Mouse (Mus musculus): ENCODE results near the gene Pde1c. TPM values are rescaled to one million over a fixed set of nuclear protein-coding genes. Genes with fewer than 3 reads are reported as not detected.

Pde1c gene
- total RNA-seq, 1 experiment from 2014 or later, result 0.18 TPM

DNA sequence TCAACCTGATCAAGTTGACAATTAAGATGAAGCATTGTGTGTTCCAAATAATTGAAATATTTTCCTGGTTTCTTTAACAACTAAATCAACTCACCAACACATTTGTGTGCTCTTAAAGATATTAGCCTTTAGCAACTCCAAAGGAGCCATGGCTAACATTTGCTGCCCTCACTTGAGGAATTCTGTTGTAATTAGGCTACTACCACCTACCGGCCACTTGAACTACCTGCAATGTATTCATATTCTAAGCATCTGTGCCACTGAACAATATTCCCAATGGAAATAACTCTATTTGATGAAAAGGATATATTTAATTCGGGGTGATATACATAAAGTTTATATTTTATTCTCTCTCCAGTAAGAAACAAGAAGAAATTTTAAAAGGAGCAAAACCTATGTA, 121.0 kb downstream of the Pde1c start:
- DNase-seq, result no peak

DNA sequence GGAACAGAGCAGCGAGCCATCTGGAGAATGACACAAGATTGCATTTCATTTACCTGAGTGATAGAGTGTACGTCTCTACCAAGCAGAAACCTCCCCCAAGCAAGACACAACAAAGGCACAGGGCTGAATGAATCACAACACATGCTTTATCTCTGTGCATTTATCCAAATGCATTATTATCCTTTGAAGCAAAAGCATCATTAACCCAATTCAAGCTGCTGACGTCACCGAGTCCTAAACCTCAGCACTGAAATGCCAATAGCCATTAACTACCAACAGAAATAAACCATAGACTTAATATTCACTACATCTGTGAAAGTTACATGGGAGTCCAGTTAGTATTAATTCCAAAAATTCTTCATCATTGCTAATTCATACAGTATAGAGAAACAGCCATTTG, 127.4 kb downstream of the Pde1c start:
- no peak for DNase-seq

GRCm38 (mm10) chr6:56425846-56426245, 143.1 kb downstream of the Pde1c start:
- no peak for DNase-seq

- DNase-seq, result no peak
Measured at GRCm38 (mm10) chr6:56422866-56423265, 146.0 kb downstream of the Pde1c start.

GRCm38 (mm10) chr6:56416191-56416590, 152.7 kb downstream of the Pde1c start:
- DNase-seq, result no peak

- no peak for DNase-seq
Measured at GRCm38 (mm10) chr6:56389178-56389577, 179.7 kb downstream of the Pde1c start.

DNA sequence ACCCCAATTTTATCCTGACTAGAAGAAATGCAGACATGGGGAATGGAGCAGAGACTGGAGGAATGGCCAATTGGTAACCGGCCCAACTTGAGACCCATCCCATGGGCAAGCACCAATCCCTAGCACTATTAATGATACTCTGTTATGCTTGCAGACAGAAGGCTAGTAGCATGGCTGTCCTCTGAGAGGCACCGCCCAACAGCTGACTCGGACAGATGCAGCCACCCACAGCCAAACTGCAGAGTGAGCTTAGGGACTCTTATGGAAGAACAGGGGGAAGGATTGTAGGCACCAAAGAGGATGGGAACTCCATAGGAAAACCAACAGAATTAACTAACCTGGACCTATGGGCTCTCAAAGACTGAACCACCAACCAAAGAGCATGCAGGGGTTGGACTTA, 192.5 kb downstream of the Pde1c start:
- no peak for DNase-seq

GRCm38 (mm10) chr6:56374180-56374579, 194.7 kb downstream of the Pde1c start:
- DNase-seq, result no peak

- no peak for DNase-seq
Measured at GRCm38 (mm10) chr6:56373753-56374152, 195.2 kb downstream of the Pde1c start.

DNA sequence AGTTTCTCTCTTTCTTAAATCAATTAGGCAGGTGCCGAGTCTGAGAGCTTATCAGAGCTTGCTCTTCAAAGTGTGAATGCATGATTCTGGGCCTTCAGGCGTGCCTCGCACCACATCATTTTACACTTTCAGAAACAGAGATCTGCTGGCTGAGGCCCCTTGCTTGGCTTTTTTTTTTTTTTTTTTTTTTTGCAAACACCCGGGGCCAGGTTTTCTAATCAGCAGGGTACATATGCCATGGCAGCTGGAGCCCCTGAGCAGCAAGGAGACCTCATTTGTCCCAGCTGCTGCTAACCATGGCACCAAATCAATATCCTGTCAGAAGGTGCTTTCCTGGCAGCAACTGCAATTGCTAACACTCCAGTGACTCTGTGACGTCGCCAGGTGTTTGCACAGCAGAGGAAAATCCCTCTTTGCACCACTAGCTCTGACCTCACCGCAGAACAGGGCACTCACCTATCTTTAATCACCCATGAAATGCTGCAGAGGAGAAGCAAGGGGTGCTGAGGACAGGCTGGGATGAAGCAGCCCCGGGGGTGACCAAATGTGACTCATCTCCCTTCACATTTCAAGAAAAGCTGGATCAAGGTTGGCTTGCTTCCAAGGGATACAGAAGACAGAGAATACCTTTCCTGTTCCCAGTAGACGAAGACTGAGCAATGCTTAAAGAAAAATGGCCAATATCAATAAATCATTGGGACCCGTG, 195.7 kb downstream of the Pde1c start:
- no peak for DNase-seq

- DNase-seq, result no peak
Measured at GRCm38 (mm10) chr6:56369462-56369861, 199.4 kb downstream of the Pde1c start.

- no peak for DNase-seq
Measured at GRCm38 (mm10) chr6:56368116-56368515, 200.8 kb downstream of the Pde1c start.

DNA sequence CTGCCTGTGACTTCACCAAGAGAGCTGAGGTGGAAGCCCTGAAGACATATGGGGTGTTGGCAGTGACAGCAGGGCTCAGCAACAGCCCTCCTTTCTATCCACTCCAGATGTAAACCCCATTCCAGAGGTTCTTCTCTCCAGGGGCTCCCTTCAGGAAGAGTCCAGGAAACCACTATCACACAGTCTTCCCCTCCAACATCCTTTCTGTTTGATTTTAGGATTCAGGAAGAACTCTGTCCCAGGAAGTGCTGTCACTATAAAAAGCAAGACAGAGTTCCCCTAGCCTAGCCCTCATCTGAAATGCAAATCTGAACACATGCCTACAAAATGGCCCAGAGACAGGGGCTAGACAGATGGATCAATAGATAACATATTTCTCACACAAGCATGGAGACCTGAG, 201.6 kb downstream of the Pde1c start:
- DNase-seq, result no peak

DNA sequence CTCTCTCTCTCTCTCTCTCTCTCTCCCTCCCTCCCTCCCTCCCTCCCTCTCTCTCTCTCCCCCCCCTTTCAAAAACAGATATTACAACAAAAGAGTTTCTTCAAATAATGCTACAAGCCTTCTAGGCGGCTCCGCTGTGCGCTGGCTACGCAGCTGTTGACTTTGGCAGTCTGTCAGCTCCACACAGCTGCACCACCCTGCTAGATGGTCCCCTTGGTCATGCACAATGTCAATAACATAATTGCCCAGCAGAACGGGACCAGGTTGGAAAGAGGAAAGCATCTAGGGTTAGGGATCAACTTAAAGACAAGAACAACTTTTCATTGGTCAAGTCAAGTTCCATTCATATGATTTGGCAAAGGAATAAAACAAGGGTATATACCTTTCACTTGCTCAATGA, 206.3 kb downstream of the Pde1c start:
- no peak for DNase-seq

GRCm38 (mm10) chr6:56362128-56362545, 206.8 kb downstream of the Pde1c start:
- DNase-seq, result no peak

- DNase-seq, result no peak
Measured at GRCm38 (mm10) chr6:56361348-56362127, 207.4 kb downstream of the Pde1c start.

GRCm38 (mm10) chr6:56360086-56360485, 208.8 kb downstream of the Pde1c start:
- no peak for DNase-seq

- DNase-seq, result no peak
Measured at GRCm38 (mm10) chr6:56359126-56359525, 209.8 kb downstream of the Pde1c start.

DNA sequence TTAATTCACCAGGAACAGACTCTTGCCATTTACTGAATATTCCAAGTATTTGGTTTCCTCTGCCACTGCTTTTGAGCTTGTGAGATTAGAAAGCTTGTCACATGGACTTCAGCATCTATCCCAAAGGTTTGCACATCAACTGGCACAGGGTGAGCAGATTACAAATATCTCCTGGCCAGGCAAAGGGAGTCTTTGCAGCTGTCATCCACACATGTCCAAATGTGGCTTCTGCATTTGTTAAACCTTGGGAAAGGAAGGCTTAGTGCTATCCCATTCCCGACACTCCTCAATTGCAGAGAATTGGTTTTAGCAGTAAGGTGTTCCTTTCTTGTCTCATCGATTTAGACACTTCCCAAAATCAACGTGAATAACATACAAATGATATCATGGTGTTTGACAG, 221.7 kb downstream of the Pde1c start:
- DNase-seq, result no peak

- DNase-seq, result no peak
Measured at GRCm38 (mm10) chr6:56345082-56345481, 223.8 kb downstream of the Pde1c start.

GRCm38 (mm10) chr6:56342005-56342404, 226.9 kb downstream of the Pde1c start:
- no peak for DNase-seq

DNA sequence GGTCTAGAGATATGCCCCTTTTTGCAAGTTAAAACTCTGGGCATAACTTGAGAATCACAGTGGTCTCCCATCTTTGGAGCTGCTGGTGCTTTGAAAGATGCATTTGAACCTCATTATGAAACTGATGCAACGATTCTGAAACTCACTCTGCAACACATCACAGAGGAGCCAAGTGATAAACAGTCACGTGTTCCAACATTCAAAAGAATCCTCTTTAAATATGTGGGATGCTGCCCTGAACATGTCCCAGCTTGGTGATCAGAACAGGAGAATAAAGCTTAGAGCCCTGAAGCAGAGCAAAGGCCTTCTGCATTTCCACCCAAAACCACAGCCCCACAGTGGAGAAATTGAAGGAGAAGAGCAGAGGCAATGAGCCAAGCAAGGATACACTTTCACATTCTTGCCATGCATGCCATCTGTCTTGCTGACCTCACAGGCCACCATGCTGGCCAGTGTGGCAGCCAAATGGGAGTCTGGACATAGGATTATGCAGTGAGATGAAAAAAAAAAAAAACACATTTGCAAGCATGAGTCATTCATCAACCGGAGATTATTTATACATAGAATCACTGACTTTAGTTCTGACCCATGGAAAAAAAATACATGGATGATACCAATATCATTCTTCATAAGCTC, 233.0 kb downstream of the Pde1c start:
- DNase-seq, result no peak

DNA sequence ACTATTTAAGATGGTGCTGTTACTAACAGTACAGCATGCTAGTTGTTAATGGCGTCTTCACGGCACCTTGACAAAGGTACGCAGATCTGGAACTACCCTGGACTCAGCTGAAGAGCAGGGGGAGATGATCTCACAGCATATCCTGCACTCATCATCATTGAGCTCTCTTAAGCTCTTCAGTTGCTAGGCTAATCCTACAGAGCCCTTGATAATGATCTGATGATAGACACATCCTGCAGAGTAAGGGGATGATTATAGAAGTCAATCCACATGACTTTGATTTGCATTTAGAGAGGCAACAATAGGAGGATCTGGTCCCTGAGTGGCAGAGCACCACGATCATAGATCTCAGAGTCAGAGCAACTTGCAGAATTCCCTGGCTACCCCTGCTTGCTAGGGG, 236.8 kb downstream of the Pde1c start:
- no peak for DNase-seq
